Mouse (Mus musculus) heart, postnatal 0 days (tissue): ENCODE measurements around the gene AC124502.3. TPM values are rescaled to one million over a fixed set of nuclear protein-coding genes. Genes with fewer than 3 reads are reported as not detected.

ENCODE experiments used
- ATAC-seq: fragments of 200-750 bp; cut with Nextera tagmentation; 2 replicates; pipeline ENCODE4 v1.8.0; 2017; ENCODE audit warnings: low read depth, moderate number of reproducible peaks, moderate library complexity; ENCODE audit not compliant: insufficient read depth
- DNase-seq: peaks from one replicate; pipeline ENCODE4 v3.0.0-alpha.2; 2016; ENCODE audit warnings: low spot score
- H3K27ac ChIP-seq: fragments of 300-500 bp; sonication (generic); 2 replicates; pipeline ENCODE4 v1.5.1; 2014; ENCODE audit warnings: low read depth, mild to moderate bottlenecking
- H3K27me3 ChIP-seq: fragments of 300-500 bp; sonication (generic); 2 replicates; pipeline ENCODE4 v1.6.1; 2014; ENCODE audit warnings: low read length, mixed read lengths; ENCODE audit not compliant: control insufficient read depth, insufficient read depth
- H3K36me3 ChIP-seq: fragments of 300-500 bp; sonication (generic); replicated peaks from 2 replicates; pipeline ENCODE4 v1.6.1; 2014; ENCODE audit warnings: low read length, mixed read lengths; ENCODE audit not compliant: control insufficient read depth, insufficient read depth
- H3K4me1 ChIP-seq: fragments of 300-500 bp; sonication (generic); 2 replicates; pipeline ENCODE4 v1.6.1; 2014; ENCODE audit warnings: antibody characterized with exemption; ENCODE audit not compliant: control insufficient read depth, insufficient read depth
- H3K4me2 ChIP-seq: fragments of 300-500 bp; sonication (generic); 2 replicates; pipeline ENCODE4 v1.6.1; 2014; ENCODE audit warnings: low read depth, mild to moderate bottlenecking, low read length, moderate library complexity
- H3K4me3 ChIP-seq: fragments of 300-500 bp; sonication (generic); 2 replicates; pipeline ENCODE4 v1.5.1; 2014; ENCODE audit warnings: low read depth, low read length
- H3K9ac ChIP-seq: fragments of 300-500 bp; sonication (generic); replicated peaks from 2 replicates; pipeline ENCODE4 v1.6.1; 2014; ENCODE audit warnings: low read depth, low read length, mixed read lengths
- H3K9me3 ChIP-seq: fragments of 300-500 bp; sonication (generic); replicated peaks from 2 replicates; pipeline ENCODE4 v1.6.1; 2016; ENCODE audit warnings: low read length; ENCODE audit not compliant: control insufficient read depth
- CTCF ChIP-seq: IDR thresholded peaks from 2 replicates; pipeline ENCODE4 v1.5.1; 2016; ENCODE audit warnings: antibody characterized with exemption, control low read depth, low read depth
- EP300 ChIP-seq: IDR thresholded peaks from 2 replicates; pipeline ENCODE4 v1.6.1; 2016; ENCODE audit warnings: antibody characterized with exemption, low read depth
- WGBS: fragments of 180-500 bp; shearing (Covaris S2); extraction: QIAGEN DNeasy Blood & Tissue Kit; methylation state at CpG from one replicate; pipeline ENCODE4 v1.1.7; 2014; 5-methylcytosine and 5-hydroxymethylcytosine counted together
- polyA plus RNA-seq: library from polyadenylated mRNA; unstranded; fragments of >200 nt; fragmentation: Nextera tagmentation; extraction: Ambion mirVana; gene quantifications from 2 replicates; pipeline ENCODE4 v1.2.1, GENCODE M21; 2015
- total RNA-seq: library from RNA; depleted of rRNA; stranded (reverse); fragments of >200 nt; gene quantifications from 2 replicates; pipeline ENCODE4 v1.2.3, GENCODE M21; 2014; ENCODE audit warnings: low replicate concordance

Gene AC124502.3
- total and polyA plus RNA-seq, 2 experiments from 2014 or later, result 1.4 TPM; not detected in 1

GRCm38 (mm10) chr19:5089324-5089723 lies 50.6 kb downstream of the AC124502.3 start:
- Histone ChIP-seq H3K9ac (no peak overlapping the region), H3K4me1 (peaks cover 14% of the 10 kb centered on the region), H3K36me3 (peaks cover 22% of the 10 kb centered on the region), H3K27me3 (peaks cover 22% of the 10 kb centered on the region), H3K4me2 (peak overlapping the region; percentile 98), H3K9me3 (no peaks in the 10 kb centered on the region), H3K27ac (no peak overlapping the region), H3K4me3 (peak overlapping the region; percentile 82)
- 84% methylated on average over 4 of the region's 4 CpGs for WGBS
- ATAC-seq, result no peak
- DNase-seq, result no peak
- no peak for TF ChIP-seq CTCF
- no peak for TF ChIP-seq EP300

- H3K9me3 ChIP-seq, result no peaks in the 10 kb centered on the region
- H3K4me3 ChIP-seq, result no peak overlapping the region
- no peak overlapping the region for H3K27ac ChIP-seq
- TF ChIP-seq CTCF (no peak), EP300 (no peak)
- H3K36me3 ChIP-seq, result peaks cover 22% of the 10 kb centered on the region
- whole genome bisulfite sequencing, result 88% methylated on average over 10 of the region's 10 CpGs
- H3K27me3 ChIP-seq, result no peaks in the 10 kb centered on the region
- no peak for ATAC-seq
- no peak overlapping the region for H3K9ac ChIP-seq
- H3K4me2 ChIP-seq, result no peak overlapping the region
- peaks cover 14% of the 10 kb centered on the region for H3K4me1 ChIP-seq
- no peak for DNase-seq
Measured at GRCm38 (mm10) chr19:5092083-5092482, 53.4 kb downstream of the AC124502.3 start.

- Histone ChIP-seq H3K4me3 (no peak overlapping the region), H3K27ac (no peak overlapping the region), H3K9me3 (no peaks in the 10 kb centered on the region), H3K27me3 (no peaks in the 10 kb centered on the region), H3K36me3 (peaks cover 22% of the 10 kb centered on the region), H3K4me2 (no peak overlapping the region), H3K4me1 (peaks cover 17% of the 10 kb centered on the region), H3K9ac (no peak overlapping the region)
- TF ChIP-seq CTCF (no peak), EP300 (no peak)
- WGBS, result 63% methylated on average over 12 of the region's 12 CpGs
- no peak for ATAC-seq
- peak; percentile 2 for DNase-seq
Measured at GRCm38 (mm10) chr19:5093481-5094242, 55.0 kb downstream of the AC124502.3 start.

GRCm38 (mm10) chr19:5094243-5094632 lies 55.5 kb downstream of the AC124502.3 start:
- no peak overlapping the region for H3K4me3 ChIP-seq
- WGBS, result under 1% methylated on average over 20 of the region's 21 CpGs
- no peak overlapping the region for H3K4me2 ChIP-seq

GRCm38 (mm10) chr19:5094746-5095417 lies 56.2 kb downstream of the AC124502.3 start:
- Histone ChIP-seq H3K4me3 (no peak overlapping the region), H3K4me1 (peaks cover 10% of the 10 kb centered on the region; the same call in 1 of the 2 replicates), H3K9ac (no peak overlapping the region), H3K27me3 (no peaks in the 10 kb centered on the region), H3K36me3 (peaks cover 30% of the 10 kb centered on the region), H3K4me2 (no peak overlapping the region), H3K27ac (no peak overlapping the region), H3K9me3 (no peaks in the 10 kb centered on the region)
- no peak for ATAC-seq
- WGBS, result 40% methylated on average over 11 of the region's 11 CpGs
- no peak for TF ChIP-seq EP300
- TF ChIP-seq CTCF, result no peak
- peak; percentile 3 for DNase-seq

More at GRCm38 (mm10) chr19:5094243-5094632, 55.5 kb downstream of the AC124502.3 start:
- peak; percentile 54 for ATAC-seq
- Histone ChIP-seq H3K36me3 (peaks cover 24% of the 10 kb centered on the region), H3K27me3 (no peaks in the 10 kb centered on the region), H3K27ac (no peak overlapping the region), H3K9me3 (no peaks in the 10 kb centered on the region), H3K4me1 (peaks cover 13% of the 10 kb centered on the region), H3K9ac (no peak overlapping the region)
- TF ChIP-seq CTCF (peak; percentile 84), EP300 (no peak)
- DNase-seq, result peak; percentile 85
